Mouse (Mus musculus): ENCODE results near the gene Cdc42bpa.

DNA sequence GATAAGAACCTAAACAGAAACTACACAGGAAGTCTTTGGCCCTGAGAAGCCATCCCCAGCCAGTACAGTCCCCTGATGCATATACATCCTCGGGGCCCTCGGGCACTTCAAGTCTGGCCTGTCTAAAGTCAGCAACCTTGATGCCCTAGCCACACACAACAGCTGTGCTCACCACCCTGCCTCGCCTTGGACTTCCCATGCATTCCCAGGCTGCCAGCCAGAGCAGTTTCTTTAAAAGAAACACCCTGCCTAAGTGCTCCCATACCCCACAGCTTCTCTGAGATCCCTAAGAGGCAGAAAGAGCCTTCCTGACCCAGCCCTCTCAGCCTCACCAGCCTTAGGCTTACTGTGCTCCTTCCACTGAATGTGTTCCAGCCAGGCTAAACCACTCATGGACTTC, 226.1 kb downstream of the Cdc42bpa start:
- TF ChIP-seq CTCF (IDR thresholded peaks at IDR 0.05; ENCODE audit: insufficient read depth, low read depth, low read length), result no peak
- no peak for TF ChIP-seq POLR2A (IDR thresholded peaks at IDR 0.05; ENCODE audit: insufficient read depth, low read depth, low read length)

Measured in olfactory bulb, adult 2 months (tissue).